8 mouse cellular contexts compared by ENCODE assay signal in genomic region chr10:107799671-107800353, GRCm38 (mm10).
DNase-seq lines count a peak whose midpoint lies in the region; ATAC-seq and TF ChIP-seq lines count a peak whose summit lies in the region.

No protein-coding gene starts in this region.

- WGBS in kidney, embryonic 16.5 days = 11% methylated on average over 7 of the region's 7 CpGs
- 12% methylated on average over 7 of the region's 7 CpGs for WGBS in liver, embryonic 13.5 days (ENCODE audit: insufficient replicate concordance)
- WGBS in neural tube, embryonic 12.5 days = 15% methylated on average over 7 of the region's 7 CpGs
- WGBS in thymus, adult 2 months = 10% methylated on average over 7 of the region's 7 CpGs

- H3K9ac ChIP-seq in kidney, embryonic 16.5 days (replicated peaks; ENCODE audit: low read length) = no peak overlapping the region
- H3K9ac ChIP-seq in liver, embryonic 13.5 days = no peak overlapping the region
- no peak overlapping the region for H3K9ac ChIP-seq in neural tube, embryonic 12.5 days

- peak; percentile 81; the same call in 1 of the 2 replicates for ATAC-seq in kidney, embryonic 16.5 days (ENCODE audit: low FRiP score, low TSS enrichment)
- no peak for ATAC-seq in liver, embryonic 13.5 days (ENCODE audit: low read depth)
- peak; percentile 62; the same call in 1 of the 2 replicates for ATAC-seq in neural tube, embryonic 12.5 days (ENCODE audit: low FRiP score, low read depth)

- no peak overlapping the region for H3K27ac ChIP-seq in kidney, embryonic 16.5 days (ENCODE audit: low read length)
- H3K27ac ChIP-seq in liver, embryonic 13.5 days = no peak overlapping the region
- no peak overlapping the region for H3K27ac ChIP-seq in neural tube, embryonic 12.5 days
- H3K27ac ChIP-seq in thymus, adult 2 months (ENCODE audit: control insufficient read depth, insufficient read depth, low read length) = no peak overlapping the region

- no peak overlapping the region for H3K4me3 ChIP-seq in kidney, embryonic 16.5 days (ENCODE audit: low read length)
- H3K4me3 ChIP-seq in liver, embryonic 13.5 days (replicated peaks) = no peak overlapping the region
- no peak overlapping the region for H3K4me3 ChIP-seq in neural tube, embryonic 12.5 days
- no peak overlapping the region for H3K4me3 ChIP-seq in thymus, adult 2 months (ENCODE audit: control insufficient read depth, insufficient read depth, low read length)

- TF ChIP-seq CTCF in thymus, adult 2 months (IDR thresholded peaks at IDR 0.05; ENCODE audit: borderline replicate concordance, control insufficient read depth, extremely low read depth, insufficient read depth, low read length, poor library complexity) = no peak

- no peaks in the 10 kb centered on the region for H3K9me3 ChIP-seq in kidney, embryonic 16.5 days (ENCODE audit: low read length)
- no peaks in the 10 kb centered on the region for H3K9me3 ChIP-seq in liver, embryonic 13.5 days (replicated peaks)
- H3K9me3 ChIP-seq in neural tube, embryonic 12.5 days = no peaks in the 10 kb centered on the region

- H3K27me3 ChIP-seq in kidney, embryonic 16.5 days (ENCODE audit: insufficient read depth, low read length) = no peaks in the 10 kb centered on the region
- H3K27me3 ChIP-seq in liver, embryonic 13.5 days = no peaks in the 10 kb centered on the region
- H3K27me3 ChIP-seq in neural tube, embryonic 12.5 days (replicated peaks) = no peaks in the 10 kb centered on the region
- H3K27me3 ChIP-seq in thymus, adult 2 months (ENCODE audit: control insufficient read depth, insufficient read depth, low read length) = no peaks in the 10 kb centered on the region

- no peaks in the 10 kb centered on the region for H3K36me3 ChIP-seq in kidney, embryonic 16.5 days (ENCODE audit: insufficient read depth, low read length)
- H3K36me3 ChIP-seq in liver, embryonic 13.5 days = no peaks in the 10 kb centered on the region
- no peaks in the 10 kb centered on the region for H3K36me3 ChIP-seq in neural tube, embryonic 12.5 days
- H3K36me3 ChIP-seq in thymus, adult 2 months (ENCODE audit: control insufficient read depth, insufficient read depth, low read length) = no peaks in the 10 kb centered on the region

- no peaks in the 10 kb centered on the region for H3K4me1 ChIP-seq in kidney, embryonic 16.5 days (ENCODE audit: insufficient read depth, low read length)
- H3K4me1 ChIP-seq in liver, embryonic 13.5 days (replicated peaks) = no peaks in the 10 kb centered on the region
- no peaks in the 10 kb centered on the region for H3K4me1 ChIP-seq in neural tube, embryonic 12.5 days
- H3K4me1 ChIP-seq in thymus, adult 2 months (replicated peaks; ENCODE audit: control insufficient read depth, insufficient read depth, low read length) = no peaks in the 10 kb centered on the region

- no peak overlapping the region for H3K4me2 ChIP-seq in kidney, embryonic 16.5 days (replicated peaks; ENCODE audit: low read depth, low read length)
- no peak overlapping the region for H3K4me2 ChIP-seq in liver, embryonic 13.5 days
- H3K4me2 ChIP-seq in neural tube, embryonic 12.5 days (replicated peaks) = no peak overlapping the region

- DNase-seq in 3T3-L1 (ENCODE audit: low read depth, low spot score) = peak; percentile 77
- DNase-seq in adrenal gland, adult 2 months = peak; percentile 66
- DNase-seq in embryo, embryonic 11 days = peak; percentile 68
- DNase-seq in heart, adult 9 months (ENCODE audit: low spot score in 2 of 2) = peak; percentile 18 to 51
- peak; percentile 2 for DNase-seq in liver, embryonic 13.5 days
- DNase-seq in thymus, adult 2 months = peak; percentile 43

- TF ChIP-seq POLR2A in thymus, adult 2 months (IDR thresholded peaks at IDR 0.05; ENCODE audit: control insufficient read depth, extremely low read depth, insufficient read depth, low read length, poor library complexity) = no peak

Comparison
In these comparisons a context has a peak if more than half of its experiments do, and no peak if none do; other contexts are left out.
1. DNase-seq: peak in every context shown above with its lines; median percentile 77 in 3T3-L1; 68 in embryo, embryonic 11 days; 66 in adrenal gland, adult 2 months; 43 in thymus, adult 2 months; 34 in heart, adult 9 months; 2 in liver, embryonic 13.5 days.